Mouse (Mus musculus) cerebellum, adult 18-20 months (tissue): ENCODE measurements around the gene Gm20388.

Experiments used
- DNase-seq, 2 experiments: peaks; one replicate each; pipeline ENCODE4 v3.0.0; 2021

Gm20388 gene

DNA sequence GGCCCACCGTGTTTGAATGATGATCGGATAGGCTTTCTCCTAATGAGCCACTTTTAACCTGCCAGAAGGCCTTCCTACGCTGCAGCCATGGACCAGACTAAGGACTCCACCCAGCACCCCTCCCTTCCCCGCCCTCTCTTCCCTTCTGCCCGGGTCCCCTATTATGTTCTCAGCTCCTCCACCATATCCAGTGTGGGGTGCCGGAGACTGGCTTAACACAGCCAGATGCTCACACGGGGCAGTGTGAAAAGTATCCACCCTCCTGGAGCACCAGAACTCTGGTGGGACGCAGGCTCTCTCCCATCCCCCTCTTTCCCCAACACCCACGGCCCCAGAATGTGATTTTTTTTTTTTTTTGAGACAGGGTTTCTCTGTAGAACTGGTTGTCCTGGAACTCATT lies 2662.9 kb downstream of the Gm20388 start:
- DNase-seq: no peak

- no peak for DNase-seq
Measured at GRCm38 (mm10) chr8:122574264-122574663, 2663.6 kb downstream of the Gm20388 start.

DNA sequence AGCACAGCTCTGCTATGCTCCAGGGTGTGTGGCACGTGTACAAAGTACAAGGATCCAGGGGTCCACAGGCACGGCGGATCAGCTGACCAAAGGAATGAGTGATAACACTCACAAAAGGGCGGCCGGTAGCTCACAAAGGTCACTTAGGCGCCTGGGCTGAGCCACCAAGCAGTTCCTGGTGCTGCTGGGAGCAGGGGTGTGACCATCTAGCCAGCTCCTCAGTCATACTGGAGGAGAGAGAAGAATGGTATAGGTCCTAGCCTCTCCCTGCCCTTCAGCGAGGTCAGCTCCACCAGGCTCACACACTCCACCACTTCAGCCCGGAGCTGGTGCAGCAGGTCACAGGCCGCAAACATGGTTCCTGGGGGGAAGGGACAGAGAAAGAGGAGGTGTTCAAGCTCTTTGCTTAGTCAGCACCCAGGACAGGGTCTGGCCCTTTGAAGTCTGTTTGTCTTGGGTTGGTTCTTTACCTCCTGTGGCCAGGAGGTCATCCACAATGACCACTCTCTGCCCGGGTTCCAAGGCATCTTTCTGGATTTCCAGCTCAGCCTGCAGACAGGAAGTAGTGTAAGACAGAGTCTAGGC lies 2664.1 kb downstream of the Gm20388 start:
- DNase-seq: no peak

DNA sequence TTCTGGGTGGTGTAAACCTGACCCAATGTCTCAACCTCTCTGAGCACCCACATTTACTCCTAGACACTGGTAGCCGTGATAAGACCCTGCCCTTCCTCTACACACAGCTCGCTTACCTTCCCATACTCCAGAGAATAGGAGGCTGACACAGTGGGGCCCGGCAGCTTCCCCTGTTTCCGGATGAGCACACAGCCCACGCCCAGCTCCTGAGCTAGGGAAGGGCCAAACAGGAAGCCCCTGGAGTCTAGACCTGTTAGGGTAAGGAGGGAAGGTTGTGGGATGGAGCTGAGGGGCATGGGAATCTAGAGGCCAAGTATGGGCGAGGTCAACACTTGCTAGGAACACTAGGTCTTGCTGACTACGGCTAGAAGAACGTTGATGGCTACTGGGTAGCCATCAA lies 2664.6 kb downstream of the Gm20388 start:
- DNase-seq: no peak

DNA sequence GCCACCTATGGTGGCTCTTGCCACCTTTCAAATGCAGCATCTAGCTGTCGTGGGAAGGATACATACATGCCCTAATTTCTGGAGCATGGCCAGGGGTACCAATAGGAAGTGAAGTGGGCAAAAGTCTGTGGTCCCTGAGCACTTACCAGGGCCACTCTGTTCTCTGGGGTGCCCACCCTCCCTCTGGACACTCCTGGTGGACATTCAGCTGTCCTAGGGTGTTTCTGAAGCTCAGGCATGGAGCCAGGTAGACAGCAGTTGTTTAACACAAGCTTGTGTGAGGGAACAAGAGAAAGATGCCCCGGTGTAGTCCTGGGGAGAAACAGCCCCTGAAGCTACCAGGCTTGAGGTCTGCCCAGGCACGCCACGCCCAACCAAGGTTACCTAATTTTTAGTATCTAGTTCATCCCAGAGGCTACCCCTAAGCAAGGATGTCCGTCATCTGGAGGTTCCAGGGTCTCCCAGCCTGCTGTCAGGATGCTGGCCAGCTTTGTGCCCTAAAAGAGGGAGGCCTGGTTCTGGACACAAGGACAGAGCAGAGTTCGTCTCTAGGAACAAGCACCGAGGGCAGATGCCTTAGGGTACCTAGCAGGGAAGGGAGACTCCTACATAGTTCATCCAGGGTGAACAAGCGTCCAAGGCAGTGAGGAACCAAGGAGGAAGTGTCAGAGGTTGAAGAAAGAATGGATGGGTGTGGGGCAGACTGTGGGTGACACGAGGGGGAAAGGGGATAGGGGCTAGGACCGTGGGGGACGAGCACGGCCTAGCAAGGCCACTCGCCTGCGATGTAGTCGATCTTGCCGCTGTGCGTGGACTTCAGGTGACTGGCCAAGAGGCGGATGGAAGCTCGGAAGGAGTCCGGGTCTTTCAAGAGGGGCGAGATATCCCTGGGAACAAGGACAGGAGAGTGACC lies 2665.3 kb downstream of the Gm20388 start:
- DNase-seq: peak in 1 of 2 experiments; percentile 42

DNA sequence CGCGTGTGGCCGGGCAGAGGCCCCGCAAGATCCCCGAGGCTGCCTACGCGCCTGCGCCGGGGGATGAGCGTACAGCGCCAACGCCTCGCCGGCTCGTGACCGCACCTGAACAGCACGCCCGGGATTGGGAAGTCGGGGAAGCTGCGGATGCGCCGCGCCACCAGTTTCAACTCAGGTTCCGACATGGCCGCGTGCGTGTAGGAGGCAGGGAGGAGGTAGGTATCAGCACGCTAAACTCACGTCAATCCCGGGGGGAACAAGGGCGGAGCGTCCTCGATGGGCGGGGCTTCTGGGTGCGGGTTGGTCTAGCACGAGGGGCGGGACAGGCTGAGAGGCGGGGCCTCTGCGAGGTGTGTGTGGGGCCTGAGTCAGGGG lies 2666.0 kb downstream of the Gm20388 start, which contains the start of gene Aprt:
TSS of gene Aprt (minus strand) at position 262 of the 375 bp plus-strand sequence.
- peak; percentile 96 to 99 for DNase-seq

DNA sequence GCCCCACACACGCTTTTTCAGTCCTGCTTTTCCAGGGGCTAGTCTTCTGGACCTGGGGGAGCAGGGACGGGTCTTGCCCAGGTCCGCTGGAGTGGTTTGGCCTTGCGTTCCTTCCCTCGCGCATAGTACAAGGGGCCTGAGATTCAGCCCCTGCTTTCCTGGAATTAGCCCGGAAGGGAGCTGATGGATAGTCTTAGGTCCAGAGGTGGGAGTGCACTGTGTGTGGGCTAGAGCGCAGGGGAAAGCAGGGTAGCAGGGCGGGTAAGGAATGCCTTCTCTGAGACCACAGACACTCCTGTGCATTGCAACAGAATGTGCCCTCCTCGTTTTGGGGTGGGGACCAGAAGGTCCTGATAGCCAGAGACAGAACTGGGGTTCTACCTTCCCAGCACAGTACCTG lies 2666.5 kb downstream of the Gm20388 start:
- no peak for DNase-seq

DNA sequence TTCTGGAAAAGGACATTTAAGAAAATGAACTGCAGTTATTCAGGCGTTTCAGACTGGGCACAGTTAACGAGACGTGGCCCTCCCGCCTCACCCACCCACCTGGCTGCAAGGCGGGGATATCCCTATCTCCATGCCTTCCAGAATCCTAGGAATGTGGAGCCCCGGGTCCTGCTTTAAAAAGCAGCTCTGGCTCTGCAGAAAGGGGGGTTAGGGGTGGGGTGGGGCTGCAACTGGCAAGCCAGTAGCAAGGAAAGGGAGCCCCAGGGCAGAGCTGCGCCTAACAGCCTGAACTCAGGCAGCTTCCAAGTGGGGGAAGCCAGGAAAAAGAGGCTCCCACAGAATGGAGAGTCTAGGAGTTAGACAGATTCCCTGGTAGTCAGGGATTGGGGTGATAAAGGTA lies 2668.6 kb downstream of the Gm20388 start:
- DNase-seq: no peak

DNA sequence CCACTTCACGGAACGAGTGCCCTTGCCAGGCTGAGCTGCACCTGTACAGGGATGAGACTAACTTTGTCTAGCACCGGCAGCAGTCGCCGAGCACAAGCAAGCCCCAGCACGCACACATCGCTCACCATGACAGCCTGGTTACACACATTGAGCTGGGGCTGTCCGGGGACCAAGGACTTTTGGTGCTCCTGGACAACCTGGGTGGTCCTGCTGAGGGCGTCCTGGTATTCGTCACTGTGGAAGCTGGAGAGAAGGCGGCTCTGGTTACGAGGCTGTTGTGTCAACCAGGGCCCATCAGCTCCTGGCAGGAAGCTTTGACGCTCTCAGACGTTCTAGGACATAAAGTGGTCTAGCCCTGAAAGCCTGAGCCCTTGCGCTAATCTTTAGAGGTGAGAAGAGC lies 2670.3 kb downstream of the Gm20388 start:
- DNase-seq: no peak

DNA sequence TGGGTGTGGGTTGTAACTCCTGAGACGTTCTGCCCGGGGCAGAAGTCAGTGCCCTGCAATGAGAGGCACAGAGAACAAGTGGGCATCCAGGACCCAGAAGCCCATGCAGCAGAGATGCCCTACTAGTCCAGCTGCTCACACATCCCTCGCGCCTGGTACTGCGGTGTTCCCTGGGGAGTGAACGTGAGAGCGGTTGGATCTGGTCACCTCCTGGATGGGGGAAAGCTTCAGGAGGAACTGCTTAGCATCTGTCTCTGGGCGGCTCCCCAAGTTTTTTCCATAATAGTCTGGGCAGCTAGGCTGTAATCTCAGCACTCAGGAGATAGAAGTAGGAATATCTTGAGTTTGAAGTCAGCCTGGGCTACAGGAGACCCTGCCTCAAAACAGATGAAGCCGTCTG lies 2674.3 kb downstream of the Gm20388 start:
- DNase-seq: no peak

- DNase-seq: no peak
Measured at GRCm38 (mm10) chr8:122585411-122585891, 2674.8 kb downstream of the Gm20388 start.

DNA sequence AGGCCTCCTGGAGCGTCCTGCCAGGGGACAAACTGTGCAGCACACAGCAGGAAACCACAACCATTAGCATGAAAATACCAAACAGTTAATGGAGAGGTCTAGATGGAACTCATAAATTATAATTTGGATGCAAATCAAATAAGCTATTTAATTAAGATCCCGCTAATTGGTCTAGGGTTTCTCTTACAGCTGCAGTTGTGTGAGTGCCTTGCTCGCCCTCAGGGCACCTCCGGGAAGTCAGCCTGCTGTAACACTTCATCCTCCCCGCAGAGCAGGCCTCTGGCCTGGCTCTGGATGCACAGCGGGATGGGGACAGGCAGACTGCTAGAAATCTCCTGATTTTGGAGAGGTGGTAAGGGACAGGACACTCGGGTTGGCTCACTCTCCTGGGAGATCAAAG lies 2675.5 kb downstream of the Gm20388 start:
- DNase-seq: no peak

DNA sequence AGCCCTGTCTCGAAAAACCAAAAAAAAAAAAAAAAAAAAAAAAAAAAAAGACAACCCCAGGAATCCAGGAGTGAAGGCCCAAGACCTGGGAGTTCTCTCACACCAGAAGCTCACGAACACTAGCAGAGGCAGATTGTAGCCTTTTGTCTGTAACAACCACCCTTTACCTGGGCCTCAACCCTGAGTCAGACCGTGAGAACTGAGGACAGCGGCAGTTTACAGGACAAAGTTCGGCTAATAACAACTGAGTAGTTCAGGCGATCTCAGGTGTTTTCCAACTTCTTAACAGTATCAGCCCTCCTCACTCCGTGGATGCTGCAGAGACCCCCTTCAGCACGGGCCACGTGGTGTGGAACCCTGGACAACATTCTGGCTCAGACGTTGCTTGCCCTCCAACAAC lies 2676.1 kb downstream of the Gm20388 start:
- DNase-seq: no peak

GRCm38 (mm10) chr8:122593240-122593639 lies 2682.6 kb downstream of the Gm20388 start:
- no peak for DNase-seq

GRCm38 (mm10) chr8:122593783-122594507 lies 2683.3 kb downstream of the Gm20388 start:
- peak; percentile 50 to 53 for DNase-seq

GRCm38 (mm10) chr8:122596031-122596430 lies 2685.4 kb downstream of the Gm20388 start:
- no peak for DNase-seq

GRCm38 (mm10) chr8:122600666-122601065 lies 2690.0 kb downstream of the Gm20388 start:
- DNase-seq: no peak

GRCm38 (mm10) chr8:122604640-122605039 lies 2694.0 kb downstream of the Gm20388 start:
- no peak for DNase-seq

DNA sequence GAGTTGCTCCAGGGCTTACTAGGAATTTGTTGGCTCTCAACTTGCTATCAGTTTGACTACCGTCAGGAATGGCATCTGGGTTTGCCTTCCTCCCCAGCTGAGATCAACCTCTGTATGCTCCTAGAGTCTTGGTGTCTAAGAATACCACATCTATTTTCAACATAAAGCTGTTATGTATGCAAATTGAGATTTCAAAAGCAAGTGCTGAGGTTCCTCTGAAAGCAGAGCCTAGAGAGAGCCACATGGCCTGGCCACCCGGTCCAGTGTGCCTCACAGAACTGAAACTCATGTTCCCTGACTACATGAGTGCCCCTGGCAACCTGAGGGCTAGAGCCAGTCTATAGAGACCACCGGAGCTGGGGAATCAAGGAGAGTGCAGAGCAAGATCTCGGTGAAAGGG lies 2694.7 kb downstream of the Gm20388 start:
- DNase-seq: no peak

GRCm38 (mm10) chr8:122606810-122607209 lies 2696.2 kb downstream of the Gm20388 start:
- no peak for DNase-seq

- DNase-seq: no peak
Measured at GRCm38 (mm10) chr8:122610209-122610608, 2699.6 kb downstream of the Gm20388 start.

DNA sequence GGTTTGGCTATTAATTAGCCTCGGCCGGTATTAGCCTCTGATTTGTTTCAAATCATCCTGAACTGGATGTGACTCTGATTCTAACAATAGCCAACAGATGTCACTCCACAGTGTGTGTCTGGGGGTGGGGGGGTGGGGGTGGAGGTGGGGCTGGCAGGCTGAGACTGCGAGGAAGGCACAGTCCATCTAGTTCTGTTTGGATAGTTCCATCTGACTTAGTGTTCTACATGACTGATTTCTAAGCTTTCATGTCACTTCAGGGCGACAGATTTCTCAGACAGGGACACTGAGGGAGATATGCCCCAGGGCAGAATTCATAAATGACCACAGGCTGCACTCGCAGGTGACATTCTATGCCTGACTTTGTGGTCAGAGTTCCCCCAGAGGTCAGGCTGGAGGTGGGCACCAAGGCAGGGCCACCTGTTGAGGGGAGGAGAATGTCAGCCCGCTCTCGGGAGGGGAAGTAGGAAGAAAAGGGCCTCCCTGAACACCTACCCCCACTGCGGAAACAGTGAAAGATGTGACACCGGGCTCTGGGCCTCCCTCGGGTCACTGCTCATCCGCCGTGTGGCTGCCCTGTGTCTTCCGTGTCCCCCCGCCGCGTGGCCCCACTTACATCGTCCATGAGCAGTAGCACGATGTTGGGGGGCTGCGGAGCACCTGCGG lies 2700.1 kb downstream of the Gm20388 start:
- DNase-seq: no peak
